Mouse (Mus musculus): ENCODE data around the gene Szrd1.

Gene Szrd1

GRCm38 (mm10) chr4:141066709-141067515 is 72.7 kb downstream of the Szrd1 start:
- DNase-seq (ENCODE audit: low spot score), result no peak

GRCm38 (mm10) chr4:141065123-141065522 is 74.5 kb downstream of the Szrd1 start:
- DNase-seq (ENCODE audit: low spot score), result peak; percentile 77

GRCm38 (mm10) chr4:141064104-141064659 is 75.4 kb downstream of the Szrd1 start:
- no peak for DNase-seq (ENCODE audit: low spot score)

Data from ovary, postnatal 36 days (tissue).